Mouse (Mus musculus) gastrocnemius, postnatal 36 days (tissue): Measurements from ENCODE around the gene Slc30a5. TPM values are rescaled to one million over a fixed set of nuclear protein-coding genes. Genes with fewer than 3 reads are reported as not detected.
"Not testable (repeated sequence)": the region's sequence is repeated elsewhere in the genome, so short reads cannot be mapped to it uniquely, and the experiment has no call there.

Experiments used
- DNase-seq, 2 experiments: peaks; one replicate each; pipeline ENCODE4 v3.0.0; 2022
- intact Hi-C: fragments of 180-260 bp; cut with DNase I; formaldehyde crosslinking; loops from one replicate; pipeline ENCODE4 v1.15.1; 2025
- long read RNA-seq, 2 experiments: library from polyadenylated mRNA; stranded (forward); transcript quantifications; one replicate each; pipeline ENCODE4 v2.0.0; 2021
- total RNA-seq, 2 experiments: library from RNA; stranded (reverse); gene quantifications; 2 replicates each; pipeline ENCODE4 v1.2.3; 2021

Slc30a5 gene
- total RNA-seq: 10 to 100 TPM in 1 of 2 experiments, 1 to 10 TPM in 1; 8.3 to 10.7 TPM
- long read RNA-seq, experiment 1, partial matches to known transcripts: 0 of 6 reads
- long read RNA-seq, experiment 1, other reads (novel, unspliced or antisense): 4 of 6 reads
- long read RNA-seq, experiment 2, transcript Slc30a5-201 (16 exons, 3,179 nt): major isoform, 10 of 14 reads
- long read RNA-seq, experiment 2, partial matches to known transcripts: 1 of 14 reads
- long read RNA-seq, experiment 2, other reads (novel, unspliced or antisense): 3 of 14 reads

- intact Hi-C loops: no loop called here
- peak; percentile 98 to 99 for DNase-seq
Measured at GRCm38 (mm10) chr13:100832741-100833639, at the start of gene Slc30a5. Gene Slc30a5 (minus strand): TSS chr13:100833427.

GRCm38 (mm10) chr13:100881944-100882343, 48.7 kb upstream of the Slc30a5 start:
- DNase-seq: no peak
- intact Hi-C loops: no loop called here

GRCm38 (mm10) chr13:100879806-100880205, 46.6 kb upstream of the Slc30a5 start:
- intact Hi-C loops: no loop called here
- DNase-seq: no peak

GRCm38 (mm10) chr13:100879326-100879725, 46.1 kb upstream of the Slc30a5 start:
- no peak for DNase-seq
- intact Hi-C loops: no loop called here

- intact Hi-C loops: no loop called here
- DNase-seq: no peak
Measured at GRCm38 (mm10) chr13:100878264-100878663, 45.0 kb upstream of the Slc30a5 start.

DNA sequence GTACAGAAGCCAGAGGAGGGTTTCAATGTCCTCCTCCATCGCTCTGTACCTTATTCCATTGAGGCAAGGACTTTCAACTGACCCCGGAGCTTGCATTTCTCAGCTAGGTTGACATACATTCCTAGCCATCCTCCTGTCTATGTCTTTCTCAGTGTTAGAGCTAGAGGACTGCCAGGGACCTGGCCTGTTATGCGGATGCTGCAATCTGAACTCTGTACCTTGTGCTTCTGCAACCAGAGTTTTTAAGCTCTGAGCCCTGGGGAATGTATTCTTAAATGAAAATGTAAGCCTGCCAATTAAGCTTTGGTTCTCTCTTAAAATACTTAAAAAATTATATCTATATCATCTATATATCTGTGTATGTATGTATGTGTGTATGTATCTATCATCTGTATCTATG, 44.5 kb upstream of the Slc30a5 start:
- intact Hi-C loops: no loop called here
- DNase-seq: no peak

GRCm38 (mm10) chr13:100875103-100875502, 41.9 kb upstream of the Slc30a5 start:
- DNase-seq: no peak
- intact Hi-C loops: no loop called here

- no peak for DNase-seq
- intact Hi-C loops: no loop called here
Measured at GRCm38 (mm10) chr13:100874588-100874987, 41.4 kb upstream of the Slc30a5 start.

- DNase-seq: no peak
- intact Hi-C loops: no loop called here
Measured at GRCm38 (mm10) chr13:100873530-100873929, 40.3 kb upstream of the Slc30a5 start.

DNA sequence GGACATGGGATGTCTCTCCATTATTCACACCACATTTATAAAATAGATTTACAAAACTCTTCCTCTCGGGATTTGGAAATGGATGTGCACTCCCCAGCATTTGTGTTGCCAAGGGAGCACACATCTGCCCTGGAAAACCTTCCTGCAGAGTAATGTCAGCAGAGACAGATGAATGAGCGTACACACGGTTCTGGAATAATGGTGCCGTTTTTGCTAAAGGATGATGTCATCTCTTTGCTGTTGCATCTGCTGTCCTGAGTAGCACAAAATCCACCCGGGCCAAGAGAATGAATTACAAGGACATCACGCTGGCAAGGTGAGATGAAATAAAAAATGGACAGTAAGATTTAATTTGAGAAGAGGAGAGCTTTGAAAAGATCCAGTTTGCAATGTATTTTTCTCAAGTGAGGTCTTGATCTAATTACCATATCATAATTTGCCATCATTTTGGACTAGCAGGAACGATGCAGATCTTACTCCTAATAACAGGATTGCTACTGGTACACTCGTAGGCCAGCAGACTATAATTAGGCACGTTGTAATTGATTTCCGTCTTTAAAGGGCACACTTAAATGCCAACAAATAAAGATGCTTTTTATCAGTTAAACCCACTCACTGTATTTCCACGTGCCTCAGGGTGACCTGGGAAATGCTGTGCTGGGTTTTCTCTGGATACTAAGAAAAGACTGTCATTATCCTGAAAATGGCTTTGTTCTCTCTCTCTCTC, 38.4 kb upstream of the Slc30a5 start:
- intact Hi-C loops: no loop called here
- no peak for DNase-seq

DNA sequence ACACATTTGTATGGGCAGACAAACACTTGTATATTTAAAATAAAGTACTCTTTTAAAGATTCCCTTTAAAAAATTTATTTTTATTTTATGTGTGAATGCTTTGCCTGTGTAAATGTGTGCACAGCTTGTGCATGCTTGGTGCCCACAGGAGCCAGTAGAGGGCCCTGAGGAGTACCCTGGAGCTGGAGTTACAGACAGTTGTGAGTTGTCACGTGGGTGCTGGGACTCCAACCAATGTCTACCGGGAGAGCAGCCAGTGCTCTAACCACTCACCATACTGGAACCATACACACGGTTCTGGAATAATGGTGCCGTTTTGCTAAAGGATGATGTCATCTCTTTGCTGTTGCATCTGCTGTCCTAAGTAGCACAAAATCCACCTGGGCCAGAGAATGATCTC, 36.6 kb upstream of the Slc30a5 start:
- intact Hi-C loops: no loop called here
- no peak for DNase-seq

GRCm38 (mm10) chr13:100866311-100866710, 33.1 kb upstream of the Slc30a5 start:
- no peak for DNase-seq
- intact Hi-C loops: no loop called here

DNA sequence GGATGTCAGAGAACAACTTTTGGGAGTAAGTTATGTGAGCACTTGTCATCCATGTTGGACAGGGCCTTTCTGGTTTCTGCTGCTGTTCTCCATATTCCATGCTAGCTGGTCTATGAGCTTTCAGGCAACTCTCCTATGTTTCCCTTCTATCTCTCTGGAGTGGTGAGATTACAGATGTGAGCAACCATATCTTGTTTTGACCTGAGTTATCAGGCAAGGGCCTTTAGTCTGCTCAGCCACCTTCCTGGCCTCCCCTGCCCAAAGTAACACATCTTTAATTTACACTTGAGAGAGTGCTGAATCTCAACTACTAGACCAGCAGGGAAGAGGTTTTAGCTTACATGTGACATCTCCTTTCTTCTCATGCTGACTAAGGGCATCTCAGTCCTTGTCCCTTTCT, 32.5 kb upstream of the Slc30a5 start:
- intact Hi-C loops: no loop called here
- DNase-seq: no peak

GRCm38 (mm10) chr13:100863914-100864313, 30.7 kb upstream of the Slc30a5 start:
- DNase-seq, intact Hi-C loops: not testable (repeated sequence)

- no peak for DNase-seq
- intact Hi-C loops: no loop called here
Measured at GRCm38 (mm10) chr13:100859117-100859516, 25.9 kb upstream of the Slc30a5 start.

- intact Hi-C loops: no loop called here
- DNase-seq: no peak
Measured at GRCm38 (mm10) chr13:100854174-100854573, 20.9 kb upstream of the Slc30a5 start.

DNA sequence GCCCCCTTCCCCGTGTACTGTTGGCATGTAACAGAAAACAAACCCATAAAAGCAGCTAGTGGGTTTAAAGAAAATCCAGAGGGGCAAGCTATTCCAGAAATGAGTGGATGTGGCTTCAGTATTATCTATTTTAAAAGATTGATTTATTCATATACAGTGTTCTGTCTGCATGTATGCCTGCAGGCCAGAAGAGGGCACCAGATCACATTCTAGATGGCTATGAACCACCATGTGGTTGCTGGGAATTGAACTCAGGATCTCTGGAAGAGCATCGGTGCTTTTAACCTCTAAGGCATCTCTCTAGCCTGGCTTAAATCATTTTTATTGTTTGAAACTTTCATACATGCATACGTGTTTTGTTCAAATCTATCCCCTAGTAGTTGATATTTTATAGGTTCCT, 19.9 kb upstream of the Slc30a5 start:
- intact Hi-C loops: no loop called here
- no peak for DNase-seq

DNA sequence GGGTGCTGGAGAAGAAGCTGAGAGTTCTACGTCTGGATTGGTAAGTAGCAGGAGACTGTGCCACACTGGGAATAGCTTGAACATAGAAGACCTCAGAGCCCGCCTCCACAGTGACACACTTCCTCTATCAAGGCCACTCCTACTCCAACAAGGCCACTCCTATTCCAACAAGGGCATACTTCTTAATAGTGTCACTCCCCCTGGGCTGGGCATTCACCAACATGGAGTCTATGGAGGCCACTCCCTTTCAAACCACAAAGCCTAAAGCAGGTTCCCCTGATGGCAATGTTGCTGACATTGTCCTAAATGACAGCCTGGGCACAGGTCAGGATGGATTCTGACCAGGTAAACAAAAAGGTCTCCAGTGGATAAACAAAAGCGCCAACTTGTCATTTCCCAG, 15.9 kb upstream of the Slc30a5 start:
- intact Hi-C loops: no loop called here
- DNase-seq: no peak

GRCm38 (mm10) chr13:100846891-100847579, 13.8 kb upstream of the Slc30a5 start:
- intact Hi-C loops: no loop called here
- DNase-seq: peak; percentile 26 to 36

- intact Hi-C loops: no loop called here
- no peak for DNase-seq
Measured at GRCm38 (mm10) chr13:100846254-100846653, 13.0 kb upstream of the Slc30a5 start.

- no peak for DNase-seq
- intact Hi-C loops: no loop called here
Measured at GRCm38 (mm10) chr13:100843944-100844343, 10.7 kb upstream of the Slc30a5 start.
